ENCODE assay signal across 8 mouse cellular contexts in genomic region chr2:128817387-128817785, GRCm38 (mm10). TPM values are rescaled to one million over a fixed set of nuclear protein-coding genes. Genes with fewer than 3 reads are reported as not detected.
DNase-seq lines count a peak whose midpoint lies in the region; ATAC-seq and TF ChIP-seq lines count a peak whose summit lies in the region.

No protein-coding gene starts in this region.

- peak; percentile 24; the same call in 1 of the 2 replicates for TF ChIP-seq CTCF in kidney, adult 2 months (conservative IDR thresholded peaks at IDR 0.05; ENCODE audit: insufficient read depth, insufficient read length, low read depth, low read length)
- peak; percentile 11 to 71 (median 65); a peak in 4 of 6 replicates for TF ChIP-seq CTCF in MEL (IDR thresholded peaks at IDR 0.05 in 2 of 3, conservative IDR thresholded peaks at IDR 0.05 in 1 of 3; ENCODE audit: control insufficient read depth in 1 of 3, insufficient read depth in 1 of 3, low read depth in 2 of 3, low read length in 3 of 3, poor library complexity in 1 of 3, severe bottlenecking in 1 of 3)

- TF ChIP-seq POLR2A in kidney, adult 2 months (IDR thresholded peaks at IDR 0.05; ENCODE audit: low read depth, low read length), result no peak
- TF ChIP-seq POLR2A in MEL (IDR thresholded peaks at IDR 0.05; ENCODE audit: control insufficient read depth in 1 of 2, insufficient read depth in 1 of 2, low read depth in 1 of 2, low read length in 2 of 2, poor library complexity in 1 of 2), result no peak

- under 1% methylated on average over 7 of the region's 7 CpGs for whole genome bisulfite sequencing in kidney, adult 2 months
- whole genome bisulfite sequencing in embryonic facial prominence, embryonic 13.5 days, result 2% methylated on average over 7 of the region's 7 CpGs
- WGBS in hindbrain, embryonic 12.5 days, result under 1% methylated on average over 7 of the region's 7 CpGs
- WGBS in limb, embryonic 13.5 days, result under 1% methylated on average over 7 of the region's 7 CpGs
- 0% methylated on average over 7 of the region's 7 CpGs for WGBS in midbrain, embryonic 15.5 days

- DNase-seq in kidney, adult 2 months, result peak; percentile 89
- DNase-seq in kidney, adult 11 months, result no peak
- peak; percentile 89 for DNase-seq in MEL (ENCODE audit: low read depth, low spot score)
- DNase-seq in yolk sac, embryonic 10.5 days (ENCODE audit: low spot score), result no peak

- peak overlapping the region; percentile 16 for H3K9ac ChIP-seq in MEL (ENCODE audit: control insufficient read depth, low read depth, low read length, poor library complexity, severe bottlenecking)
- peak overlapping the region; percentile 54; the same call in 1 of the 2 replicates for H3K9ac ChIP-seq in embryonic facial prominence, embryonic 13.5 days
- H3K9ac ChIP-seq in hindbrain, embryonic 12.5 days, result peak overlapping the region; percentile 38; the same call in 1 of the 2 replicates
- no peak overlapping the region for H3K9ac ChIP-seq in limb, embryonic 13.5 days
- peak overlapping the region; percentile 46 for H3K9ac ChIP-seq in midbrain, embryonic 15.5 days

- no peak for TF ChIP-seq EP300 in MEL (IDR thresholded peaks at IDR 0.05; ENCODE audit: low read depth in 1 of 2, low read length in 2 of 2)

- peaks cover 11% of the 10 kb centered on the region for H3K79me2 ChIP-seq in MEL (ENCODE audit: control insufficient read depth, insufficient read depth, low read length, poor library complexity)

- H3K27me3 ChIP-seq in kidney, adult 2 months (replicated peaks; ENCODE audit: control insufficient read depth, insufficient read depth, low read length), result no peaks in the 10 kb centered on the region
- no peaks in the 10 kb centered on the region; a peak in 1 of 4 replicates for H3K27me3 ChIP-seq in MEL (ENCODE audit: control insufficient read depth in 1 of 2, insufficient read depth in 2 of 2, low read length in 2 of 2)
- H3K27me3 ChIP-seq in embryonic facial prominence, embryonic 13.5 days, result no peaks in the 10 kb centered on the region
- no peaks in the 10 kb centered on the region for H3K27me3 ChIP-seq in hindbrain, embryonic 12.5 days
- no peaks in the 10 kb centered on the region for H3K27me3 ChIP-seq in limb, embryonic 13.5 days
- no peaks in the 10 kb centered on the region for H3K27me3 ChIP-seq in midbrain, embryonic 15.5 days (replicated peaks)

- peak overlapping the region; percentile 92 for H3K27ac ChIP-seq in kidney, adult 2 months (ENCODE audit: insufficient read depth, low read depth, low read length)
- H3K27ac ChIP-seq in MEL (ENCODE audit: control insufficient read depth, low read depth, low read length), result no peak overlapping the region
- H3K27ac ChIP-seq in embryonic facial prominence, embryonic 13.5 days, result peak overlapping the region; percentile 85
- peak overlapping the region; percentile 95 for H3K27ac ChIP-seq in hindbrain, embryonic 12.5 days
- peak overlapping the region; percentile 88 for H3K27ac ChIP-seq in limb, embryonic 13.5 days
- peak overlapping the region; percentile 93 for H3K27ac ChIP-seq in midbrain, embryonic 15.5 days

- no peaks in the 10 kb centered on the region for H3K36me3 ChIP-seq in kidney, adult 2 months (ENCODE audit: control insufficient read depth, insufficient read depth, low read length)
- H3K36me3 ChIP-seq in MEL (ENCODE audit: control insufficient read depth in 1 of 2, insufficient read depth in 2 of 2, low read length in 2 of 2), result peaks cover 0 to 4% of the 10 kb centered on the region in 2 experiments; a peak in 2 of 4 replicates
- no peaks in the 10 kb centered on the region for H3K36me3 ChIP-seq in embryonic facial prominence, embryonic 13.5 days
- no peaks in the 10 kb centered on the region for H3K36me3 ChIP-seq in hindbrain, embryonic 12.5 days
- no peaks in the 10 kb centered on the region for H3K36me3 ChIP-seq in limb, embryonic 13.5 days
- no peaks in the 10 kb centered on the region for H3K36me3 ChIP-seq in midbrain, embryonic 15.5 days (replicated peaks)

- TF ChIP-seq RAD21 in MEL (IDR thresholded peaks at IDR 0.05; ENCODE audit: low read depth, low read length), result peak; percentile 74

- H3K4me1 ChIP-seq in kidney, adult 2 months (ENCODE audit: control insufficient read depth, insufficient read depth, low read length), result peaks cover 12% of the 10 kb centered on the region; the same call in 1 of the 2 replicates
- peaks cover 2 to 9% of the 10 kb centered on the region in 2 experiments; a peak in 3 of 4 replicates for H3K4me1 ChIP-seq in MEL (ENCODE audit: control insufficient read depth in 1 of 2, insufficient read depth in 2 of 2, low read length in 2 of 2)
- H3K4me1 ChIP-seq in embryonic facial prominence, embryonic 13.5 days, result peaks cover 24% of the 10 kb centered on the region
- peaks cover 14% of the 10 kb centered on the region for H3K4me1 ChIP-seq in hindbrain, embryonic 12.5 days
- peaks cover 19% of the 10 kb centered on the region for H3K4me1 ChIP-seq in limb, embryonic 13.5 days
- H3K4me1 ChIP-seq in midbrain, embryonic 15.5 days, result peaks cover 19% of the 10 kb centered on the region

- ATAC-seq in embryonic facial prominence, embryonic 13.5 days (ENCODE audit: insufficient number of reproducible peaks, insufficient read depth, low FRiP score, low TSS enrichment, low read depth), result peak; percentile 48
- peak; percentile 60 for ATAC-seq in hindbrain, embryonic 12.5 days (ENCODE audit: low FRiP score)
- ATAC-seq in limb, embryonic 13.5 days (ENCODE audit: low FRiP score, low read depth), result no peak
- peak; percentile 75 for ATAC-seq in midbrain, embryonic 15.5 days (replicated peaks)

- H3K9me3 ChIP-seq in MEL (replicated peaks; ENCODE audit: insufficient read depth, low read length), result no peaks in the 10 kb centered on the region
- H3K9me3 ChIP-seq in embryonic facial prominence, embryonic 13.5 days, result no peaks in the 10 kb centered on the region
- no peaks in the 10 kb centered on the region for H3K9me3 ChIP-seq in hindbrain, embryonic 12.5 days (replicated peaks)
- H3K9me3 ChIP-seq in limb, embryonic 13.5 days, result no peaks in the 10 kb centered on the region
- no peaks in the 10 kb centered on the region for H3K9me3 ChIP-seq in midbrain, embryonic 15.5 days

- H3K4me3 ChIP-seq in kidney, adult 2 months (ENCODE audit: insufficient read depth, low read depth, low read length), result peak overlapping the region; percentile 65
- peak overlapping the region; percentile 56 to 83 for H3K4me3 ChIP-seq in MEL (ENCODE audit: control insufficient read depth in 1 of 2, insufficient read depth in 1 of 2, low read depth in 2 of 2, low read length in 2 of 2)
- peak overlapping the region; percentile 76 for H3K4me3 ChIP-seq in embryonic facial prominence, embryonic 13.5 days
- H3K4me3 ChIP-seq in hindbrain, embryonic 12.5 days, result peak overlapping the region; percentile 57
- H3K4me3 ChIP-seq in limb, embryonic 13.5 days, result peak overlapping the region; percentile 76
- peak overlapping the region; percentile 84 for H3K4me3 ChIP-seq in midbrain, embryonic 15.5 days

- H3K4me2 ChIP-seq in embryonic facial prominence, embryonic 13.5 days, result peak overlapping the region; percentile 82
- peak overlapping the region; percentile 64 for H3K4me2 ChIP-seq in hindbrain, embryonic 12.5 days (replicated peaks)
- H3K4me2 ChIP-seq in limb, embryonic 13.5 days (replicated peaks), result peak overlapping the region; percentile 85
- H3K4me2 ChIP-seq in midbrain, embryonic 15.5 days, result peak overlapping the region; percentile 79

TF ChIP-seq in MEL, 35 proteins besides CTCF, POLR2A, EP300 and RAD21 (continues in another document):
- TF ChIP-seq JUND (IDR thresholded peaks at IDR 0.05; ENCODE audit: low read depth, low read length), result no peak
- no peak for TF ChIP-seq MEF2A (IDR thresholded peaks at IDR 0.05; ENCODE audit: extremely low read depth, insufficient replicate concordance, low read depth, low read length, poor library complexity, severe bottlenecking)
- TF ChIP-seq MAFK (IDR thresholded peaks at IDR 0.05; ENCODE audit: borderline replicate concordance, low read depth, low read length), result 0 out of 2 replicates have a peak, but pooled peaks have one; percentile 11
- 0 out of 2 replicates have a peak, but pooled peaks have one; percentile 2 for TF ChIP-seq HCFC1 (IDR thresholded peaks at IDR 0.05; ENCODE audit: low read depth, low read length)
- TF ChIP-seq USF1 (IDR thresholded peaks at IDR 0.05; ENCODE audit: low read depth, low read length), result no peak
- no peak for TF ChIP-seq USF2 (IDR thresholded peaks at IDR 0.05; ENCODE audit: borderline replicate concordance in 1 of 2, insufficient read depth in 1 of 2, low read depth in 1 of 2, low read length in 2 of 2)
- TF ChIP-seq TBP (IDR thresholded peaks at IDR 0.05; ENCODE audit: low read depth, low read length), result 0 out of 2 replicates have a peak, but pooled peaks have one; percentile 0
- peak; percentile 40; the same call in 1 of the 2 replicates for TF ChIP-seq ZNF384 (IDR thresholded peaks at IDR 0.05; ENCODE audit: low read depth, low read length)
- no peak for TF ChIP-seq MAZ (IDR thresholded peaks at IDR 0.05; ENCODE audit: low read depth, low read length)
- TF ChIP-seq ZMIZ1 (IDR thresholded peaks at IDR 0.05; ENCODE audit: low read depth, low read length), result no peak
- no peak for TF ChIP-seq ELF1 (IDR thresholded peaks at IDR 0.05; ENCODE audit: low read depth, low read length)
- TF ChIP-seq RCOR1 (IDR thresholded peaks at IDR 0.05; ENCODE audit: low read depth, low read length), result no peak
- no peak for TF ChIP-seq KAT2A (conservative IDR thresholded peaks at IDR 0.05; ENCODE audit: low read depth, low read length)

RNA-seq across cellular contexts. Expression of gene Tmem87b, which starts 0.5 kb away (rescaled TPM):
- polyA plus RNA-seq in kidney, adult 2 months (2012; rRNA removed), result 13.8 and 14.1 TPM in 2 replicates
- total RNA-seq in MEL (2012; rRNA removed), result 3.5 and 3.9 TPM in 2 replicates
- polyA plus RNA-seq in MEL (2012; ENCODE audit: insufficient read depth in 1 of 2, insufficient read length in 2 of 2, low read depth in 1 of 2, low replicate concordance in 2 of 2, missing spikeins in 1 of 2), result 1 to 10 TPM in 1 of 2 experiments, not detected in 1; 4.8 TPM
- 28.4 and 32.0 TPM in 2 replicates for polyA plus RNA-seq in embryonic facial prominence, embryonic 13.5 days (2015; fragmentation: Nextera tagmentation; extraction: Ambion mirVana)
- polyA plus RNA-seq in hindbrain, embryonic 12.5 days (2016; fragmentation: Nextera tagmentation; extraction: Ambion mirVana), result 35.2 and 39.5 TPM in 2 replicates
- polyA plus RNA-seq in limb, embryonic 13.5 days (2015; fragmentation: Nextera tagmentation; extraction: Ambion mirVana), result 31.3 and 33.8 TPM in 2 replicates
- 36.8 and 38.9 TPM in 2 replicates for polyA plus RNA-seq in midbrain, embryonic 15.5 days (2015; fragmentation: Nextera tagmentation; extraction: Ambion mirVana)

RNA-seq across cellular contexts. Expression of gene Fbln7, which starts 45.4 kb away (rescaled TPM):
- polyA plus RNA-seq in kidney, adult 2 months (2012; rRNA removed), result 15.5 and 17.0 TPM in 2 replicates
- total RNA-seq in MEL (2012; rRNA removed), result not detected in 2 replicates
- not detected for polyA plus RNA-seq in MEL (2012; ENCODE audit: insufficient read depth in 1 of 2, insufficient read length in 2 of 2, low read depth in 1 of 2, low replicate concordance in 2 of 2, missing spikeins in 1 of 2)
- polyA plus RNA-seq in embryonic facial prominence, embryonic 13.5 days (2015; fragmentation: Nextera tagmentation; extraction: Ambion mirVana), result 2.9 and 3.4 TPM in 2 replicates
- polyA plus RNA-seq in hindbrain, embryonic 12.5 days (2016; fragmentation: Nextera tagmentation; extraction: Ambion mirVana), result 2.8 and 3.8 TPM in 2 replicates
- 6.3 and 7.3 TPM in 2 replicates for polyA plus RNA-seq in limb, embryonic 13.5 days (2015; fragmentation: Nextera tagmentation; extraction: Ambion mirVana)
- polyA plus RNA-seq in midbrain, embryonic 15.5 days (2015; fragmentation: Nextera tagmentation; extraction: Ambion mirVana), result 1.9 and 2.2 TPM in 2 replicates

Comparison
In these comparisons a context has a peak if more than half of its experiments do, and no peak if none do; other contexts are left out.
1. DNase-seq: peak in kidney, adult 2 months (single experiment) and MEL (single experiment); none in kidney, adult 11 months (single experiment) and yolk sac, embryonic 10.5 days (single experiment).
2. Peak in every context shown above with its lines, with median percentiles within 50 percentile points of each other: H3K4me3 ChIP-seq and H3K4me2 ChIP-seq.